Mouse (Mus musculus) megakaryocyte, embryonic 14.5 days (primary cell): ENCODE measurements around the gene Pou2f1. TPM values are rescaled to one million over a fixed set of nuclear protein-coding genes. Genes with fewer than 3 reads are reported as not detected.
A peak's percentile ranks its signal among the peaks of the same experiment; 100 is the strongest.
"Not testable (repeated sequence)": the region's sequence is repeated elsewhere in the genome, so short reads cannot be mapped to it uniquely, and the experiment has no call there.

Experiments
- H3K27me3 ChIP-seq: replicated peaks from 2 replicates; pipeline ENCODE3; 2012; ENCODE audit warnings: inconsistent platforms
- H3K36me3 ChIP-seq: replicated peaks from 2 replicates; pipeline ENCODE3; 2012; ENCODE audit warnings: low read length, inconsistent platforms, mixed read lengths
- H3K4me1 ChIP-seq: 2 replicates; pipeline ENCODE4 v1.6.1; 2012; ENCODE audit warnings: inconsistent platforms
- H3K4me3 ChIP-seq: replicated peaks from 2 replicates; pipeline ENCODE3; 2012; ENCODE audit warnings: moderate library complexity, mild to moderate bottlenecking, inconsistent platforms
- H3K9me3 ChIP-seq: 2 replicates; pipeline ENCODE4 v1.6.1; 2012; ENCODE audit warnings: inconsistent platforms
- FLI1 ChIP-seq: IDR thresholded peaks from 2 replicates; pipeline ENCODE4 v1.6.1; 2012; ENCODE audit warnings: low read length, inconsistent platforms, mixed read lengths
- GATA1 ChIP-seq: IDR thresholded peaks from 3 replicates; pipeline ENCODE4 v1.6.1; 2012; ENCODE audit warnings: mixed read lengths, low read length, inconsistent platforms, borderline replicate concordance
- polyA plus RNA-seq: library from polyadenylated mRNA; stranded (reverse); fragments of >175 nt; gene quantifications from 2 replicates; pipeline ENCODE4 v1.2.3, GENCODE M21; 2012; ENCODE audit warnings: low replicate concordance; ENCODE audit not compliant: insufficient read depth

The Pou2f1 gene
- polyA plus RNA-seq, 1 experiment = 3.8 TPM

GRCm38 (mm10) chr1:166007026-166007425, 4.5 kb upstream of the Pou2f1 start:
- peak overlapping the region; percentile 70 for H3K4me3 ChIP-seq
- H3K27me3 ChIP-seq = no peaks in the 10 kb centered on the region
- peaks cover 46% of the 10 kb centered on the region for H3K4me1 ChIP-seq
- H3K9me3 ChIP-seq = no peaks in the 10 kb centered on the region
- TF ChIP-seq GATA1 (no peak), FLI1 (no peak)
- H3K36me3 ChIP-seq = no peaks in the 10 kb centered on the region

DNA sequence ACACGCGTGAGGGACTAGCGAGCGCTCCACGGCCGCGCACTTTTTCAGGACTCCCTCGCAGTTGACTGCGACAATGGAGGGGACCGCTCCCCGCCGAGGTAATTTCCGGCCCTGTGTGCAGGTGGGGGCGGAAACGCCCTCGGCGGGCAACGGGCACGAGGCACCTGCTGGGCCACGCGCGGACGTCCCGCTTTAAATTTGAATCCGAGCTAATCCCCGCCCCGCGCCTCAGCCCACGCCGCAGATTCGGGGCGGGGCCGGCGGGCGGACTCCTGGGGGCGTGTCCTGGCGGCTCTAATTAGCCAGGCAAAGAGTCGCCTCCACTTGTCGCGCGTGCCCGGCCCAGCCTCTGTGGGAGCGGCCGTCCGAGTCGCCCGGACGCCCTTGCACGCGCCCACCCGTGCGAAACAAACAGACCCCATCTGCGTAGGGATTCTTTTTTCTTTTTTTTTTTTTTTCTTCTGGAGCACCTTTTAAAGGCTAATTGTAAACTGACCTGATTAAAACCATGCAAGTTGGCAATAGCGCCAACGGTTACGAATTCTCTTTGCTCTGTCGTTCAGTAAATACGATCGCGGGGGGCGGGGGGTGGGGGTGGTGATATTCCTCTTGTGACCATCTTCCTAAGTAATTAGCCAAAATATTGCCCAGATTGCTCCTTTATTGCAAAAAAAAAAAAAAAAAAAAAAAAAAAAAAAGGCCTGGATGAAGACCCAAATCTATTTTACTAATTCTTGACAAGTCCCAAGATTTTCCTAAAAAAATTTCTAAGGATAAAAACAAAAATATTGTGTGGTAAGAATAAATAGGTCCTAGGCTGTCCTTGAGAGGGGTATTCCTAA, 924 bp upstream of the Pou2f1 start:
- H3K36me3 ChIP-seq = no peaks in the 10 kb centered on the region
- TF ChIP-seq GATA1 (no peak), FLI1 (no peak; the same call in 1 of the 2 replicates)

GRCm38 (mm10) chr1:166001904-166002489, 481 bp downstream of the Pou2f1 start:
- peaks cover 44% of the 10 kb centered on the region for H3K4me1 ChIP-seq
- no peaks in the 10 kb centered on the region for H3K36me3 ChIP-seq
- TF ChIP-seq GATA1 (no peak), FLI1 (no peak)
- H3K9me3 ChIP-seq = no peaks in the 10 kb centered on the region
- no peaks in the 10 kb centered on the region for H3K27me3 ChIP-seq
- H3K4me3 ChIP-seq = peak overlapping the region; percentile 97

More for the DNA sequence above, 924 bp upstream of the Pou2f1 start:
- Histone ChIP-seq H3K4me1 (peaks cover 41% of the 10 kb centered on the region), H3K4me3 (peak overlapping the region; percentile 97), H3K9me3 (no peaks in the 10 kb centered on the region), H3K27me3 (no peaks in the 10 kb centered on the region)

DNA sequence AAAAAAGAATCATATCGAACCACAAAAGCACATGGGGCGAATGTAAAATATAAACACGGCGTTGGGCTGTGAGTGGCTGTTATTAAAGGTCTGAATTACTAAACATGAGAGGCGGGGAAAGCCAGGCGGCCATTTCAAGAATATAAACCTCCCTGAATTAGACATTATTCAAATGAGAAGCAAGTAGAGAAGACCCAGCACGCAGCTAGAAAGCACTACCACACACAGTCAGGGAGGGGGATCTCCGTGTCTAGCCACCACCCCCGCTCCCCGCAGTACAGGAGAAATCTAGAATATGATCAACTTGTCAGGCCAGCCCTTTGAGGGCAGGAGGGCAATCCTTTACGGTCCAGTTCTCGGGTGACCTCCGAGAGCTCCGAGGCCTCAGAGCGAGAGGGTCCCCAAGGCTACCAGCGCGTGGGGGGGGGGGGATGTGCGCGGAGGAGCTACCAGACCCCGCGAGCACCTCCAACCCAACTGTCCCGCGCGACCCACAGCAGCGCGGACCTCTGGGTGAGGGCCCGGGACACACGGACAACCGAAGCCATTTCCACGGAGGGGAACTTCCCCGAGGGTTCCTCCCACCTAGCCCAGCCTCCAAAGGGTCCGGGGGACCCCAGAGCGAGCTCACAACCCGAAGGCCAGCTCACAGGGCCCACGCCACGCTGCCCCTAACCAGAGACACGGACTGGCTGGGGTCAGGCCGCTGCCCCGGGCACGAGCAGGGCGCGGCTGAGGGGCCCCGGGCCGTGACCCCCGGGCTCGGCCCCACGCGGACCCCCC, 1.2 kb downstream of the Pou2f1 start:
- Histone ChIP-seq H3K4me1 (peaks cover 39% of the 10 kb centered on the region), H3K9me3 (no peaks in the 10 kb centered on the region), H3K4me3 (peak overlapping the region; percentile 97), H3K27me3 (no peaks in the 10 kb centered on the region), H3K36me3 (no peaks in the 10 kb centered on the region)
- TF ChIP-seq GATA1 = no peak
- TF ChIP-seq FLI1 = no peak

- Histone ChIP-seq H3K36me3 (no peaks in the 10 kb centered on the region), H3K9me3 (no peaks in the 10 kb centered on the region), H3K27me3 (no peaks in the 10 kb centered on the region), H3K4me1 (peaks cover 45% of the 10 kb centered on the region), H3K4me3 (peak overlapping the region; percentile 97)
- no peak for TF ChIP-seq GATA1
- TF ChIP-seq FLI1 = no peak
These were observed 1.8 kb downstream of the Pou2f1 start for GRCm38 (mm10) chr1:166000601-166001120.

DNA sequence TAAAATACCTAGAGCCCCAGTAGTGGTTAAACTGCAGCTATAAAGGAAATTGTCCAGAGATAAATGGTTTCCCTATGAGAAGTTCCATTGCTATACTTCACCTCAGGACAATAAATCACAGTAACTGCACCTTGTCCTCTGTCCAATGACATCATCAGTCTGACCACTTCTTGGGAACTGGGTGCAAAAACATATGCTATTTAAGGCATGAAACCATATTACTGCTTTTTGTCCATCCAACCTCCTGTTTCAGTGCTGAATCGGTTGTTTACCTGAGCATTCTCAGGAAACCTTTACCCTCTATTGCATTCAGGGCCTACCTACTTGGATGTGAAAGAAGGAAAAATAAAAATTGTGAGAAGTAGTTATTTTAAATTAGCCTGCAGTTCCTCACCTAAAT, 2.8 kb downstream of the Pou2f1 start:
- Histone ChIP-seq H3K27me3 (no peaks in the 10 kb centered on the region), H3K4me1 (peaks cover 47% of the 10 kb centered on the region), H3K36me3 (no peaks in the 10 kb centered on the region), H3K4me3 (no peak overlapping the region), H3K9me3 (no peaks in the 10 kb centered on the region)
- no peak for TF ChIP-seq GATA1
- no peak for TF ChIP-seq FLI1

- H3K9me3 ChIP-seq = no peaks in the 10 kb centered on the region
- H3K4me3 ChIP-seq = no peak overlapping the region
- no peaks in the 10 kb centered on the region for H3K27me3 ChIP-seq
- H3K36me3 ChIP-seq = no peaks in the 10 kb centered on the region
- peaks cover 65% of the 10 kb centered on the region for H3K4me1 ChIP-seq
- no peak for TF ChIP-seq GATA1
- no peak for TF ChIP-seq FLI1
These were observed 6.8 kb downstream of the Pou2f1 start for GRCm38 (mm10) chr1:165995661-165996055.

DNA sequence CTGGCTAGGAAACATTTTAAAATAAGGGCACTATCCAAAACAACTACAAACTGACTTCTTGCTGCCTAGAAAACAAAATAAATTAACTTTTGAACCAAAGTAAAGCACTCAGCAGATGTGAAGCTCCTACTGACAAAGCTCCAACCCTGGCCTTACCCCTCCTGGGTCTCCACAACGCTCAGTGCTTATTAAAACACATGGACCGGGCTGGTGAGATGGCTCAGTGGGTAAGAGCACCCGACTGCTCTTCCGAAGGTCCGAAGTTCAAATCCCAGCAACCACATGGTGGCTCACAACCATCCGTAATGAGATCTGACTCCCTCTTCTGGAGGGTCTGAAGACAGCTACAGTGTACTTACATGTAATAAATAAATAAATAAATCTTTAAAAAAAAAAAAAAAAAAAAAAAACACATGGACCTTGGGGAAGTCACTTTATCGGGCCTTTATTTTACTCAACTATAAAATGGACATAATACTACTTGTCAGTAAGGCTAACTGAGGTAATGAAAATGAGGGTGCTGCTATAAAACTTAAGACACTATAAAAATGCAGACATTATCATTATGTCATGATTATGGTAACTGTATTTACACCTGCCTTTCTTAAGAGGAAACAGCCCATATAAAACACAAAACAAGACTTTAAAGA, 7.3 kb downstream of the Pou2f1 start:
- not testable (repeated sequence) for H3K9me3 ChIP-seq, H3K4me3 ChIP-seq, H3K27me3 ChIP-seq, H3K36me3 ChIP-seq
- peaks cover 60% of the 10 kb centered on the region for H3K4me1 ChIP-seq

DNA sequence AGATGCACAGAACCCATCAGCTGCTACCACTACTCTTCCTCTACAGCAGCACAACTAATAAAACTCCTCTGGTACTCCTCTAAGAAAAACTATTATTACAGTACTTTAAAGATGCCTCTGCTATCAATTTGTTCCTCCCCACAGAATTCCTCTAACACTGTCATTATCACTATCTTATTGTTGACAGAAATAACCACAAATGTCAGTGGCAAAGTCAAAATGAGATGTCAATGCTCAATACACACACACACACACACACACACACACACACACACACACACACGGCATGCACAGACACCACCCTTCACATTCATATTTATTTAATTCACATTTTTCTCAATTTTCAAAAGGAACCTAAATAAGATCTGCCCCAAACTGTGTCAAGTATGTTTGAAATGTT, 8.2 kb downstream of the Pou2f1 start:
- no peaks in the 10 kb centered on the region for H3K27me3 ChIP-seq
- peaks cover 57% of the 10 kb centered on the region for H3K4me1 ChIP-seq
- no peaks in the 10 kb centered on the region for H3K36me3 ChIP-seq
- TF ChIP-seq FLI1 = no peak
- no peak for TF ChIP-seq GATA1
- H3K4me3 ChIP-seq = no peak overlapping the region
- H3K9me3 ChIP-seq = no peaks in the 10 kb centered on the region
